Mouse (Mus musculus): ENCODE data around the gene Osbpl8.

Gene Osbpl8

DNA sequence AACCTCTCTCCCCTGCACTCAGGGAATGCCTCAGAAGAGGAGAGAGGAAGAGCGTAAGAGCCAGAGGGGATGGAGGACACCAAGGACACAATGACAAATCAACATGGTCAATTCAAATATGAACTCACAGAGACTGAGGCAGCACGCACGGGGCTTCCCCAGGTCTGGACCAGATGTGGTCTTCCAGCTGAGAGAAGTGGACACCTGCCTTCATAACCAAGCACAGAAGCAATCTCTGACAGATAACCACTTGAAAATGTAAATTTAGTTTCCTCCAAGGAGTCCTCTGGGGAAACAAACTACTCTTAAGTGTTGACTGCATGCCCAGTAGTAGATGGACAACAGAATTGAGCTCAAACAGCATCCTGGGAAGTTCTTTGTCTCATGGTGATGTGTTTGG lies 9.5 kb upstream of the Osbpl8 start:
- no peak for DNase-seq

DNA sequence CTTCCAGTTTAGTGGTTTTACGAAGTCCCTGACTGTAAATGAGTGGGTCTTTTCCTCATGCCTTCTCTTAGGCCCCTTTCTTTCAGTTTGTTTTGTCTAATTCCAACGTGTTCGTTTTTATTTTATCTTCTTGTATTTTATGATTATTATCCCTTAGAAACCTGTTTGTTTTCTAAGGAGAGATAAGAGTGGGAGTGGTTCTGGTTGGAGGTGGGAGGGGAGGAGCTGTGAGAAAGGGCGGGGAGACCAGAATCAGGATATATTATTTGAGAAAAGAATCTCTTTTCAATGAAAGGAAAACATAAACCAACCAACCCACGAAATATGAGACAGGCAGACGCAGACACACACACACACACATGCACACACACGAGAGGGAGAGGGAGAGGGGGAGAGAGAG lies 9.0 kb upstream of the Osbpl8 start:
- no peak for DNase-seq

DNA sequence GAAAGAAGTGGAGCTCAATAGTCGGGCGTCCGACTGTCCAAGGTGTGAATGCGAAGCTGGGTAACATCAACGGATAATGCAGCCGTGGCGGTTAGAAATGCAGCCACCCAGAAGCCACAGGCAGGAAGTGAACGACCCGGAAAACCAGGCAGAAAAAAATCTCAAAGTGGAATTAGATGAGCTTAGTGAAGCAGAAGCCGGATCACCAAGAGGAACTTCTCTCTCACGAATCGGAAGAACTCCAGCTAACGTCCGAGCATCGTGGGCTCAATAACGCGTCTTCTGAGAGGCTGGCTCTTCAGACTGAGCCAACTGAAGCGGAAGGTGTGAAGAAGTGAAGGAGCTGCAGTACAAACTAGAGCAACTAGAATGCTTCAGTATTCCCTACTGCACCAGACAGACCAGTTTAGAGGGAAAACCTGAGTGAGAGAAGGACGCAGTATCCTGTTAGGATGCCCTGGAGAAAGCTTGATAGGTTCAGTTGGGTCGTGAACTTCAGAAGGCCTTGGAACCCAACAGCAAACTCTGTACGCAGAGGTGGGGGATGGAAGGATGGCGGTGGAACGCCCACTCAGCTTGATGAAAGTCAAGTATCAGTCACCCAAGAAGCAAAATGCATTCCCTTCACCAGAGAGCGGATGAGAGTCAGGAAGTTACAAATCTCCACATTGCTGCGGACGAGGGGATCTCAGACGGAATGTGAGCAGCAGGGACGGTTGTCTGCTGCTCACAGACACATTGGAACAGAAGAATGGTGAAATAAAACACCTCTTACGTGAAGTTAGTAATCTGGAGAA lies 8.0 kb upstream of the Osbpl8 start:
- no peak for DNase-seq

DNA sequence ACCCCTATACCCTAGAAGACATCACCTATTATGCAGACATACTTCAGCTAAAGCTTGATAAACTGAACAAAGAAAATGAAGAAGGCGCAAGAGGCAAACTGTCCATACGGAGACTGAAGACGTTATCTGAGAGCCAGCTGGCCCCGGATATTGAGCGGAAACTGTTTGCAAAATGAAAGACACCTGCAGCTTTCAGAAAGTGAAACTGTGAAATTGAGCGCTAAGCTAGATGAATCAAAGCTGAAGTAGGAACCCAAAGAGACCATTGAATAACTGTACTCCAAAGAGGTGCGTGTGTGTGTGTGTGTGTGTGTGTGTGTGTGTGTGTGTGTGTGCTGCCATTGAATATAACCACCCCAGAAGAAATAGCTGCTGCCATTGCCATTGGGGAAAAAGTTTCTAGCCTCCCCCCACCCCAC lies 7.3 kb upstream of the Osbpl8 start:
- no peak for DNase-seq

DNA sequence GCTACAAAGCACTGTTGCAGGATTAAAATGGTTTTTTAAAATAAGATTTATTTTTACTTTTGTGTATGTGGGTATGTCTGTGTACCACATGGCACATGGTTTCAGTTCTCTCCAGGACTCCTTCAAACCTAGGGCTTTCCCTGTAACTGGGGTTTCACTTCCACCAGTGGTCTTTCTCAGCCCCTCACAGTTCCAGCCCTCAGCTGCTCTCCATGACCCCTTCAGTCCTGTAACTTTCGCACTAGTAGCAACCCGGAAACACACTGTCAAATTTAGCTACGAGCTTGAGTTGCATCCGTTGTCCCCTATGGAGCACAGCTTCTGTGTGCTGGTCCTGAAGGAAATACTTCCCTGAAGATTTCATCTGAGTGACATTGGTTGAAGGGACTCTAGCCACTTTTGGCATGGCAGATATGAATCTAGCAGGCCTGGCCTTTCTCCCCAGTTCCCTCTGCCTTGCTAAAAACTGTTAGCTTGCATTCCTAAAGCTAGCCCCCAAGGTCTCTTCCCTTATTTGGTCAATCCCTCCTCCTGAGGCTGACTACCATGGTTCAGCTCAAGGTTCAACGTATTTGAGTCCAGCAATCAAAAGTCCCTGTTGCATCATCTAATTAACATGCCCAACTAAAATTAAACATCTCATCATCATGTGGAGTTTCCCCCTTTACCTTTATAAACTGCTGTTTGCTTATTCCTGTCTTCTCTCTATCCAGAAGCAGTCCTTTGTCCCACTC lies 4.6 kb upstream of the Osbpl8 start:
- DNase-seq = peak; percentile 30 to 62

DNA sequence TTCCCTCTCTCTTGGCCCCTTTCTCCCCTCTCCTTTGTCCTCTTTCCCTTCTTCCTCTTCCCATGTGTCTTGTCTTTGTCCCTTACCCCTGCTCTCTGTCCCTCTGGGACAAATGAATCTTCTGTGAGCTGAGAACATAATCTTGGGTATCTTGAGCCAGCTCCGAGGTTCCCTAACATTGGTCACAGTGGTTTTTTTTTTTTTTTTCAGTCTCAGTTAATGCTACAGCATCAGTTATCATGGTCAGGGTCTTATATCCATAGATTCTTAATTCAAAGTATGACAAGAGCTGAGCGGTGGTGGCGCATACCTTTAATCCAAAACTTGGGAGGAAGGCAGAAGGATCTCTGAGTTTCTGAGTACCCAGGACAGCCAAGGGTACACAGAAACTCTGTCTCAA lies 4.0 kb upstream of the Osbpl8 start:
- DNase-seq = no peak

DNA sequence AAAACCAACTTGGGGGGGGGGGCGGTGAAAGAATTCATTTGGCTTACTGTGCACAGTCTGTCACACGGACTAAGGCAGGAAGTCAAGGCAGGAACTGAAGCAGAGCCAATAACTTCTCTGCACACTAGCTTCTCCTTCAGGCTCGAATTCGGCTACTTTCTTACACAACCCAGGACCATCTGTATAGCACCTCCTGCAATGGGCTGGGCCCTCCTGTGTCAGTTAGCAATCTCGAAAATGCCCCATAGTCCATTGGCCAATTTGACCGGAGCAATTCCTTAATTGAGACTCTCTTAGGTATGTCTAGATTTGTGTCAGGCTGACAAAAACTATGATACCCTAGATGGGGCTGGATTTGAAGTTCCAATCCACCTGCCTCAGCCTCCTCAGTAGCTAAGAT lies 3.2 kb upstream of the Osbpl8 start:
- no peak for DNase-seq

DNA sequence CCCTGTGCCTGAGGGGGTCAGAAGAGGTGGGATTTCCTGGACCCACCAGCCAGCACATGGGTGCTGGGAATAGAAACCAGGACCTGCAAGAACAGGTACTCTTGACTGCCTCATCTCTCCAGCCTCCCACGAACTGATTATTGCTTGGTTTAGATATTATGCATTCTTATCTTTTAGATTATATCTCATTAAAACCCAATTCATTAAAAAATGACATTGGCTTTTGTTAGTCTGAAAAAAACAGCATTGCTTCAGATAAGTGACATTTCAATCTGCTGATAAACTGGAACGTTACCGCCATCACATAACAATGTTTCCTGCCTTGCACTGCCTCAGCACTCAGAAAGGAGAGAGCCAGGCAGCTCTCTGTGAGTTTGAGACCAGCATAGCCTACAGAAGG lies 1.5 kb upstream of the Osbpl8 start:
- DNase-seq = no peak

DNA sequence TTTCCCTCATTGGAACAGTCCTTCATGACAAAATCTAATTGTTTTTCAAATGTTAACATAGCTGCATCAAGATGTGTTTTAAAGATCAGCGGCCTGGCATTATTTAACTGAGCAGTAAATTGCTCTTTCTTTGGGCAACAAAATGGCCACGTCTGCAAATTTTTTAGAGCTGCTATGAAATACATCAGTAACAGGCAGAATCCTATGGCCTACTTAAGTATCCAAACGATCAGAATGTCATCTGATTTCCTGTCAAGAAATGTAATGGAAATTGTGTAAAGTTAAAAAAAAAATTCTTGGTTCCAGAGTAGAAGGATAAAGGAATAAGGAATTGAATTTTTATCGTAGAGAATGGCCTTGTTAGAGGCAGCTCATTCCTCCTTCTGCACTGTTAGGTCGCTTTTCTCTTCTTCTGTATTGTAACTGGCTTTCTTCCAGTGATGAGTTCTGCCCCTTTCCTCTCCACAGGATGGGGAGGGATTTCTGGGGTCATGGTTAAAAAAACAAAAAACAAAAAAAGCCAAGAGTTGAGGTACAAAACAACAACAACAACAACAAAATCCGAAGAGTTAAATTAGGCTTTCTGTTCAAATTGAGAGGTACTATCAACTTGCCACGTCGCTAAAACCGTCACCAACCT lies 831 bp upstream of the Osbpl8 start:
- no peak for DNase-seq

DNA sequence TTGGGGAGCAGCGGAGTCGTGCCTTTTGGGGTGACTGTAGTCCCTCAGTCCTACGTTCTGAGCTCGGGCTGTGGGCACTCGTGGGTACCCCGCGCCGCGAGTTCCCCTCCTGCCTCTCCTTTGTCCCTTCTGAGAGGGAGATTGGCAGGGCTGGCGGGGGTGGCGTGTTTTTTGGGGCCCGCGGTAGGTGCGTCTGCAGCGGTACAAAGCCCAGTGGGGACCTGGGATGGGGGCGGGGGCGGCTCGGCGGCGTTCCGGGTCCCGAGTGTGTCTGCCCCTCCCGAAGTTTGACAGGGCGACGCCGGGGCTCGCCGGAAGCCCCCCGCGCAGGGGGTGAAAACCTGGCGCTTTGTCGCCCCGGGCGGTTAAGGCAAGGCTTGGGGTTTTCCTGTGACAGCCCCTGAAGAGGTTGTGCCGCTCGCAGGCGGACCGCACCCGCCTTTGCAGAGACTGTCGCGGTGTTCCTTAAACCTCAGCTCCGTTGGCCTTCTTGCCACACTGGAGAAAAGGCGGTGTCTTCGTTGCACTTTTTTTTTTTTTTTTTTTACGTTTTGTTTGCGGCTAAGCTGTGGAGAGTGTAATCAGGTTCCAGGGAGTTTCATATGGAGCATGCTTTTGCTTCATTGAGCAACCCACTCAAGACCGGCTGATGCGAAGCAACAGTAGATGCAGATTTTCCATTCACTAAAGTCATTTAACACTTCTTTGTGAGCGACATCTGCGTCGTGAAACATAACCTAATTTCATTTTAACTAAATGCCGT lies 848 bp downstream of the Osbpl8 start:
- peak; percentile 35 to 45 for DNase-seq

DNA sequence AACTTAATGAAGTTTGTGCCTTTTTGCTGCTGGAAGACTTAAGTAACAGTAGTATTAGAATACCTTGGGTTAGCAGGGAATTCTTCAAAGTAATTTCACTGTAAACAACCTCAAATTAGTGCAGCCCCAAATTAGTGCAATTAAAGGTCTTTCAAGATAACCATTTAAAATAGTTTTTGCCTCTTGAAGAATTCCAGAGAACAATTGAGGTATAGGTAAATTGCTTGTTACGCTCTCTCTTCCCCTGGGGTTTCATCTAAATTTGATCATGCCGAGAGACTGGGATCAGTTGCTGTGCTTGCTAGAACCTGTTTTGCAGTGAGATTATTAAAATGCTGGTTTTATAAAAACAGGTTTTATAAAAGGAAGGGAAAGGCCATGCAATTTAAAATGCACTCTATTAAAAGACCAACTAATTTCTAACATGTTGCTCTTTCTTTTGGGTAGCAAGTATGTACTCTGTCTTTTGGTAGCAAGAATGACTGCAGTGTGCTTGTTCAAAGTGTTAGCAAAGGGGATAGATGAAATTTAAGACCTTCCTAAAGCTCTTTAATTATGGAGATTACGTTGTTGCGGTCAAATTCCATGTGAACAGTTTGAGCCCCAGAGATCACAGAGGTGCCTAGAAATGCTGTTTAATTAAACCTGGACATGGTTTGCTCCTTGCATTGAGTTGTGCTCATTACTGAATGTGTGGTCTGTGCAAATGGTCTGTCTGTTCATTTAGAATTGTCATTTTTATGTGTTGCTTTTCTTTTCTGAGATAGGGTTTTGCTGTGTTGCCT lies 1.7 kb downstream of the Osbpl8 start:
- no peak for DNase-seq

DNA sequence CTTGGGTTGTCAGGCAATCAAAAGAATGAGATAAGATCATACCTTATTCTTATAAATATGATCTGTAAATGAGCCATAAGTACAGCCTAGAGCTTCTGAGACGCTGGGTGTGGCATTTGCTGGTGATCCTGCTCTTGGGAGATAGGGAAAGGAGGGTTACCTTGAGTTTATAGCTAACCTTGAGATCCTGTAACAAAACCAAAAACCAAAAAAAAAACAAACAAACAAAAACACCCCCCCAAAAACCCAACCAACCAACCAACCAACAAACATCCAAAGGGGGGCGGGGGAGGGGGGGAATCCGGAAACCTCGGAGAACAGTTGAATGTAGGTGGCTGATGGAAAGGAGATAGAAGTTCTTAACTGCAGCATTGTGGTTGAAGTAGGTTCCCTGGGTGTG lies 2.9 kb downstream of the Osbpl8 start:
- no peak for DNase-seq

DNA sequence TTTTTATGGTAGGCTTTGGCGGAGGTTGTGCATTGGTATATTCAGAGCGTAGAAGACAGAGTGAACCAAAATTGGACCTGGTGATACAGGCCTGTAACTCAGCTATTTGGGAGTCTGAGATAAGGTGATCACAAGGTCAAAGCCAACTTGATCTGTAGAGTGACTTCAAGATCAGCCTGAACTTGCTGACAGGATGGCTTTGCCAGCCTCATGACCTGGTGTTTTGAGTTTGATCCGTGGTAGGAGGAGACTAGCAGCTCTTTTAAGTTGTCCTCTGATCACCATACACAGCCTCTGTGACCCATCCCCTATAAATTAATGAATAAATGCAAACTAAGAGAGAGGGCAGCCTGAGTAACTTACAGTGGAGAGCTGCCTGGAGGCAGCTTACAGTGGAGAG lies 3.8 kb downstream of the Osbpl8 start:
- DNase-seq = peak in 1 of 2 experiments; percentile 38

DNA sequence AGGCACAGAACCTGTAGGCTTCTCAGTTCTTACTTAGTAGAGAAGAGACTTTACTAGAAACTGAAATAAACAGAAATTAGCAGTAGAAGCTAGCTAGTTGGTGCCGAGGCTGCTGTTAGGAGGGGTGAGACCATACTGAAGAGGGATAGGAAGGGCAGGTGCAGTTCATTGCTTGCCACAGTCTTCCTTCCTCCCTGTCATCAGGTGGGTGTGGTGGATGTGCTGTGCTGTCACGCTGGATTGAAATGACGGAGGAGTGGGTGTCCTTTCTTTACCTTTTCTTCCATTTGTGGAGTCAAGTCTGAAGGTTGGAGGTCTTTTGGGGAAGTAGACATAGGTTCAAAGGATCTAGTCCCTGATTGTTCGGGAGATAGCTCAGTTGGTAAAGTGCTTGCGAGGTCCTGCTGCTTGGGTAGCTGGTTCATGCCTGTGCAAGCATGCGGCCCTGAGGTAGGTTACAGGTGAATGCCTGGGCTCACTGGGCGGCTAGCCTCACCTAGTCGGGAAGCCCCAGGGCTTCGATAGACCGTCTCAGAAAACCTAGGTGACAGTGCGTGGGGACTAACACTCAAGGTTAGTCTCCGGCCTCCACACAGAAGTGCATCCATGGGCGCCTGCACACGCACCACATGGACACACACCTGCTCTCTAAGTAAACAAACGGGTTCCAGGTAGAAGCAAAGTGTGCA lies 6.8 kb downstream of the Osbpl8 start:
- DNase-seq = no peak

DNA sequence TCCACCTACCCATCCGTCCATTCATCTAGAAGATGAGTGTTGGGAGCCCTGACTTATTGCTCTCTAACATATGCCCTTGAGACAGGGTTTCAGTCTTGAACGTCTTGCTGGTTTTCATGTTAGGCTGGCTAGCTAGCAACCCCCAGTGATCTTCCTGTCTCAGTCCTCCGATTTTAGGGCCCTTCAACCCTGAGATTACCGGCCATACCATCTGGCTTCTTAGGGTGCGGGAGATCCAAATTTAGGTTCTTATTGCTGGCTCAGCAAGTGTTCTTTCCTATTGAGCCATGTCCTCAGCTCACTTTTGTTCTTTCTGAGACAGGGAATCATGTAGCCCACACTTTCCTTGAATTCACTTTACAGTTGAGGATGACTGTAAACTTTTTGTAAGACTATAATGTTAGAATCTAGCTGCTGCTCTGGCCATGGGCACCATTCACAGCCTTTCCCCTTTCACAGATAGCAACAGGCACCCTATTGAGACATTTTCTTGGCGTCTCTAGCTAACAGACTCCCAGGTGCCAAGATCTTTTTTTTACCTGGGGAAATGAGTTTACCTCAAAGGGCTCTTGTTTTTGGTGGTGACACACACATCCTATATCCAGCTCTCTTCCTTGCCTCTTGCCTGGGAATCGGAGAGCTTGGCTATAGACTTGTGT lies 9.2 kb downstream of the Osbpl8 start:
- DNase-seq = no peak

DNA sequence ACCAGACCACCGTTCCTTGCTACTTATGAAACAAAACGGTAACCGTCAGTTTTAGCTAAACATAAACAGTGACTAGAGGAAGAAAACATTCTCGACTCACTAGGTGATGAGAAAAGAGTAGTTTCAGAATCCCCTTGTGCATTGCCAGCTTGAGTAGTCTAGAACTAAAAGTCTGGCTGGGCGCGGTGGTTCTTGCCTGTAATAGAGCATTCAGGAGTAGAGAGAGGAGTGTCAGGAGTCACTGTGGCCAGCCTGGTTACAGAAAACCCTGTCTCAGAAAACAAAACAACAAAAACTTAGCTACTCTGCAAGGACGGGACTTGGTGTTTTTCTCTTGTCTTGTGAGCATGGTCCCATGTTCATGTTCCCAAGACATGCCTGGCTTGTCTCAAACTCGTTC lies 12.8 kb downstream of the Osbpl8 start:
- no peak for DNase-seq

DNA sequence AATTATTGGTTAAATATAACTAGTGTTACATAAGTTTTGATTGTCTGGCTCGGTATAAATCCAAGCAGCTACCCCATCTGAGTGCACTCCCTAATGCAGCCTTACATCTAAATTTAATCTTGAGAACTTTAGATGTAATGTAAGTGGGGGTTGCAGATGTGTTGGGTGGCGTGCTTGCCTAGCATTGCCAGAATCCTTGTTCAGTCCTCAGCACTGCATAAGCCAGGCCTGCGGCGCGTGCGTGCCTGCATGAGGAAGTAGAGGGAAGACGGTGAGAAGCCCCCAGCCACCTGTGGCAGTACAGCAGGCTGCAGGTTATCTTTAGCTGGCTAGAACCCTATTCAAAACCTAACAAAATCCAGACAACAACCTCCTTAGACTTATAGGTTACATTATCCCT lies 13.5 kb downstream of the Osbpl8 start:
- DNase-seq = no peak

DNA sequence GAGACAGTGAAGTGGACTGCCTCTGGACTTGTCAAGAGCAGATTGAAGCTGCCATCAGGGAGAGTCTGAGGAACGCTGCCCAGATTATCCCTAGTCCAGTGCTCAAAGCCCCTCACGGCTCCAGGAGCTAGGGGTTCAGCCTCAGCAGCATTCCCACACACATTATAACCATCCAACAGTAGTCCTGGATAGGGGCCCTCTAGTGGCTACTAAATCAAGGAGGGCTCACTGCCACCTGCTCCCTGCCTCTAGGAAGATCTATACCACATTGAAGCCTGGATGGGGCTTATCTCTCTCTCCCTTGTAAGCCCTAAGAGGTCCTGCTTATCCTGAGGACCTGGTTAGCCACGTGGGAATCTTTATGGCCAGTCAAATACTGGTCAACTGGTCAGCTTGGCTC lies 16.1 kb downstream of the Osbpl8 start:
- DNase-seq = no peak

DNA sequence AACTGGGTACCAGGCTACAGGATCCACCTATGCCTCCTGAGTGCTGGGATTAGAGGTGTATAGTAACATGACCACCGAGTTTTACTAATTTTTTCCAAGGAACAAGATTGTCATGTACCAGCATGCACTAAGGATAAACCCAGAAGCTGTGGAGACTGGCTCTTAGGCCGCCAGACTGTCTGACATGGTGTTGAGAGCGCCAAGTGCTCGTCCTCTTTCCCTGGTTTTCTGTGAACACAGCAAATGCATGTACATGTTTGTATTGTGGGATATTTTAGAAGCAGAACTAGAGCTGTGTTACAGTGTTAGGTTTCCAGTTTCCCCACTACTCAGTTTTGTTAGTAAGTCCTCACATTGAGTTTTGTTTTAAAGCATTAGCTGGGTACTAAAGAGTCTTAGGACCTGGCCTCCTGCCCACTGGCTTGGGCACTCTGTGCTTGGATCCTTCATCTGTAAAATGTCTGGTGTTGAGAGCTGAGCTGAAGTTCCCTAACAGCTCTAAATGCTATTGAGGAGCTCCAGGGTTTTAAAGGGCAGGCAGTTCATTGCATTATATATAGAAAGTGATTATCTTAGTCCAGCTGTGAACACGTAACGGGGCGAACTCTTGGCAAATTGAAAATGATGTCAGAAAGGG lies 19.2 kb downstream of the Osbpl8 start:
- DNase-seq = peak in 1 of 2 experiments; percentile 52

DNA sequence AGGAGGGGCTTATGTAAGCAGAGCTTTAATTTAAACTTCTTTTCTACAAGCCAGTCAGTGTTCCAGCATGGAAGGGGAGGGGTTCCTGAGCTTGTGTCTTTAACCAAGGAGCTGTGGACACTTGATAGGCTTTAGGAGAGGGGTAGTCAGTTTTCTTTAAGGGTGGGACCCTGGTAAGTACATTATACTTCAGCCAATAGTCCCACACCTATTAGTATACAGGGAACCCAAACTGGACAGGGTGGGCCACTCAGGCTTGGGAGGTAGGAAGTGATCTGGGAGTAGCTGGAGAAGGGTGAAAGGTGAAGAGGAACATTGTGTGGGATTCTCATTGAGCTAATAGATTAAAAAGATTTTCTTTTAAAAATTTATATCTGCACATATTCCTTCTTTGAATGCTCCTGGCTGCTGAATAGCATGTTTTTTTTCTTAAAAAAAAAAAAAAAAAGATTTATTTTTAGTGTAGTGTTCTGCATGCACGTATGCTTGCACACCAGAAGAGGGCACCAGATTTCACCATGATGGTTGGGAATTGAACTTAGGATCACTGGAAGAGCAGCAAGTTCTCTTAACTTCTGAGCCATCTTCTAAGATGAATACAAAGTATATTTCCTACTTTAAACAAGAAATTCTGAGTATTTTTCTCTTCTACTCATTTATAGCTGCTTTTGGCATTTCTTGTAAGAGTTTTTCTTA lies 21.2 kb downstream of the Osbpl8 start:
- DNase-seq = no peak

Data from kidney, adult 8-10 months (tissue).